Mouse (Mus musculus) Patski (cell line): ENCODE data around the gene Hmgcl. TPM values are rescaled to one million over a fixed set of nuclear protein-coding genes. Genes with fewer than 3 reads are reported as not detected.

Experiments used
- ATAC-seq: fragments of 100-300 bp; one replicate; pipeline ENCODE4 v1.8.0; 2021
- CTCF ChIA-PET: fragments of 350-600 bp; sonication (Branson Sonifier 250); formaldehyde crosslinking; loops from one replicate; lab custom pipeline; 2022; ENCODE audit warnings: inconsistent platforms; lab: Charles Lee
- POLR2A ChIA-PET: fragments of 350-600 bp; sonication (Branson Sonifier 250); formaldehyde crosslinking; loops from one replicate; lab custom pipeline; 2022; ENCODE audit warnings: antibody characterized with exemption, inconsistent platforms; lab: Charles Lee
- DNase-seq: peaks from one replicate; pipeline ENCODE4 v3.0.0-alpha.2; 2011; ENCODE audit warnings: low read depth, low spot score
- H3K27me3 ChIP-seq: fragments of 371-371 bp; one replicate; pipeline ENCODE4 v1.5.1; 2021
- CTCF ChIP-seq: fragments of 100-300 bp; IDR thresholded peaks from one replicate; pipeline ENCODE4 v1.5.1; 2021
- in situ Hi-C: fragments of 300-500 bp; cut with MboI; formaldehyde crosslinking; loops from 3 replicates; pipeline ENCODE4 v1.11.1; 2018; ENCODE audit warnings: low pct_unique_long_range_greater_than_20kb, mixed read lengths
- polyA plus RNA-seq: library from polyadenylated mRNA; unstranded; gene quantifications from one replicate; pipeline ENCODE4 v1.2.3, GENCODE M21; 2021

Hmgcl gene
- polyA plus RNA-seq, 1 experiment from 2014 or later, result 35.2 TPM

- no peak for ATAC-seq
- in situ Hi-C loops, result no loop called here
- no peak for DNase-seq
- POLR2A ChIA-PET, result no interaction called here
- no peaks in the 10 kb centered on the region for H3K27me3 ChIP-seq
- TF ChIP-seq CTCF, result no peak
- CTCF ChIA-PET, result no interaction called here
These were observed 35.3 kb downstream of the Hmgcl start for GRCm38 (mm10) chr4:135981524-135982063.

- POLR2A ChIA-PET, result interaction anchor here (1.3 kb wide), 1 partner anchor 11 kb away, joined by 4 read pairs; no protein-coding TSS in a partner anchor
- in situ Hi-C loops, result no loop called here
- no peak for TF ChIP-seq CTCF
- CTCF ChIA-PET, result interaction anchor here (1.6 kb wide), 1 partner anchor 22 kb away, joined by 3 read pairs; no protein-coding TSS in a partner anchor
- DNase-seq, result no peak
- ATAC-seq, result no peak
- no peaks in the 10 kb centered on the region for H3K27me3 ChIP-seq
These were observed 38.3 kb downstream of the Hmgcl start for GRCm38 (mm10) chr4:135984556-135984955.

DNA sequence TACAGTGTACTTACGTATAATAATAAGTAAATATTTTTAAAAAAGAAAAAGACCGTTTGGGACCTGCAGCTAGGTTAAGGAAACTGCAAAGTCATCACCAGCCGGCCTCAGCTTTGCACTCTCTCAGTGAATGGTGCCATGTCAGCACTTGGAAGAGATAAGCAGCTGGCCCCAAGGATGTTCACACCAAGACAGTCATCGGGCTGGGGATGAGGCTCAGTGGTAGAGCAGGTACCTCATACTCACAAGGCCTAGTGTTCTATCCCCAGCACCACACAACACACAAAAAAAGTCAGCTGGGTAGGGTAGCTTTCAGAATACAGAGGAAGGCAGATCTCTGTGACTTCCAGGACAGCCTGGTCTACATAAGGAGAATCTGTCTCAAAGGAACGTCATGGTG lies 38.9 kb downstream of the Hmgcl start:
- DNase-seq (no peak), ATAC-seq (no peak)
- TF ChIP-seq CTCF, result no peak
- ChIA-PET POLR2A (interaction anchor here (1.3 kb wide), 1 partner anchor 12 kb away, joined by 4 read pairs; no protein-coding TSS in a partner anchor), CTCF (interaction anchor here (1.4 to 1.6 kb wide), 2 partner anchors 17 to 22 kb away, joined by 3 read pairs; no protein-coding TSS in a partner anchor)
- H3K27me3 ChIP-seq, result no peaks in the 10 kb centered on the region
- in situ Hi-C loops, result no loop called here

DNA sequence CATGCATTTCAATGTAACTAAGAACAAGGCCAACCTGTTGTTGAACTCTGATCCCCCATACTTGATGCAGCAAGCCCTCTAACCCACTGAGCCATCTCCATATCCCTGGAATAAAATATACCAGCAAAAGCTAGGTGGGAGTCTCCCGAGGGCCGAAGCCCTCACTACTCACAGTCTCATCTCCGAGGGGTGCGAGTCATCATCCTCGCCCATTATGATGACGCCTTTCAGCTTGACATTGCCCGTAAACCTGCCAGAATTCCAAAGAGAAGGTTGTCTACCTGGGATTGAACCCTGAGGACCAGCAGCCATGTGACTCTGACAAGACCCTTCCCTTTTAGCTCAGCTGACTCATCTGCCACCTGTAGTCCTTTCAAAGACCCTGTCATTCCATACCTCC lies 39.5 kb downstream of the Hmgcl start:
- POLR2A ChIA-PET, result interaction anchor here (1.5 kb wide), 1 partner anchor 23 kb away, joined by 5 read pairs; the partner anchor contains the start of gene Gale
- in situ Hi-C loops, result no loop called here
- no peak for ATAC-seq

GRCm38 (mm10) chr4:135986301-135986942 lies 40.2 kb downstream of the Hmgcl start:
- POLR2A ChIA-PET, result interaction anchor here (1.5 kb wide), 1 partner anchor 23 kb away, joined by 5 read pairs; the partner anchor contains the start of gene Gale
- H3K27me3 ChIP-seq, result no peaks in the 10 kb centered on the region
- CTCF ChIA-PET, result interaction anchor here (1.4 kb wide), 1 partner anchor 16 kb away, joined by 3 read pairs; no protein-coding TSS in a partner anchor
- no peak for TF ChIP-seq CTCF
- in situ Hi-C loops, result no loop called here
- ATAC-seq (no peak), DNase-seq (no peak)

More for the DNA sequence above, 39.5 kb downstream of the Hmgcl start:
- no peak for TF ChIP-seq CTCF
- no peak for DNase-seq
- H3K27me3 ChIP-seq, result no peaks in the 10 kb centered on the region
- CTCF ChIA-PET, result interaction anchor here (1.4 kb wide), 1 partner anchor 16 kb away, joined by 3 read pairs; no protein-coding TSS in a partner anchor

GRCm38 (mm10) chr4:135986943-135987710 lies 40.9 kb downstream of the Hmgcl start, which contains the start of gene Pithd1:
Gene Pithd1, minus strand, starts transcription at chr4:135987264.
- no peak for TF ChIP-seq CTCF
- ChIA-PET POLR2A (interaction anchor here (0.6 to 1.5 kb wide), 3 partner anchors 24 to 92 kb away, joined by 3 to 5 read pairs (median 3); partner anchors contain the start of gene Gale), CTCF (no interaction called here)
- in situ Hi-C loops, result no loop called here
- DNase-seq (no peak), ATAC-seq (peak; percentile 64)
- H3K27me3 ChIP-seq, result no peaks in the 10 kb centered on the region

- ChIA-PET POLR2A (interaction anchor here (0.6 to 1.2 kb wide), 2 partner anchors 61 to 91 kb away, joined by 3 read pairs; no protein-coding TSS in a partner anchor), CTCF (no interaction called here)
- TF ChIP-seq CTCF, result no peak
- no peak for ATAC-seq
- H3K27me3 ChIP-seq, result no peaks in the 10 kb centered on the region
- DNase-seq, result no peak
- in situ Hi-C loops, result no loop called here
These were observed 41.5 kb downstream of the Hmgcl start for GRCm38 (mm10) chr4:135987714-135988113.

GRCm38 (mm10) chr4:135993941-135994340 lies 47.7 kb downstream of the Hmgcl start:
- DNase-seq (no peak), ATAC-seq (no peak)
- in situ Hi-C loops, result no loop called here
- no peak for TF ChIP-seq CTCF
- no peaks in the 10 kb centered on the region for H3K27me3 ChIP-seq
- ChIA-PET CTCF (no interaction called here), POLR2A (no interaction called here)

DNA sequence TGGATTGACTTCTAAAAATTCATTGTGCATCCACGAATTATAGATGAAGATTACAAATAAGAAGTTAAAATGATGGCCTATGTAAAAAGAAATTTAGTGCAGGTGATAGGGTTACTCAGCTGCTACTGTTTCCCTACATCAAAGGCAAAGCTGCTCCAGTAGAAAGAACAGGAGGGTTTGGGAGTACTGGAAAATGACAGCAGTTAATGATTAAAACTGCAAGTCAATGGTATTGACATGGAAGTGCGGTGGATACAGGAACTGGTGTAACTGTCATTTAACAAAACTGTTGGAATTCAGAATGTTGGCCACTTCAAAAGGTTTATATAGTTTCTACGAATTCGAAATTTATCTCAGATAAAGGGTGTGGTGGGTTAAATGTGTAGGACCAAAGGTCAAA lies 48.9 kb downstream of the Hmgcl start:
- DNase-seq (no peak), ATAC-seq (no peak)
- no peak for TF ChIP-seq CTCF
- ChIA-PET CTCF (no interaction called here), POLR2A (no interaction called here)
- no peaks in the 10 kb centered on the region for H3K27me3 ChIP-seq
- in situ Hi-C loops, result no loop called here

DNA sequence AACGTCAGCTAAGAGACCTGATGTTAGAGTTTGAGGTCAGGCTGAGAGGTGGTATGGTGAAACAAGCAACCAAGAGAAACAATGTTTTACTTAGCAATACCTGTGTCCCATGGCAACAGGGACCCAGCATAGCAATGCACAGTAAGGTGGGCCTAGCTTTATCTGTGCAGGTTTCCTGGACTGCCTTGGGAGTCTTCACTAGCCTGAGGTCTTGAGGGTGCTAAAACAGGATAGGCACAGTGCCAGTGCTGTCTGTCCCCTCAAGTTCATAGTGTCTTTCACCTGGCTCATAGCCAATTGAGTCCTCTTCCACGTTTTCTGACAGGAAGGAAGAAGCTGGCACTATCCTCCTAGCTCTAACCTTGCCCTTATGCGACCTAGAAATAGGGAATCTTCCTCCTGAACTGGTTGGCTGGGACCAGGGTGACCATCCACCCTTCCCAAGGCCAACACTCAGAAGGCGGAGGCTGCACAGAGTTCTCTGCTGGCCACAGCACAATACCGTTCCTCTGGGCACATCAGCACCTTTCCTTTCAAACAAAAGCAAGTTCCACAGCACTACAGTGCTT lies 57.9 kb downstream of the Hmgcl start:
- no peak for DNase-seq
- no peak for ATAC-seq
- POLR2A ChIA-PET, result interaction anchor here (0.7 to 1.2 kb wide), 2 partner anchors 13 to 16 kb away, joined by 3 read pairs; no protein-coding TSS in a partner anchor

More for the DNA sequence above, 57.9 kb downstream of the Hmgcl start:
- in situ Hi-C loops, result no loop called here
- TF ChIP-seq CTCF, result no peak
- CTCF ChIA-PET, result no interaction called here
- no peaks in the 10 kb centered on the region for H3K27me3 ChIP-seq
